Mouse (Mus musculus): Measurements from ENCODE around the gene Vmn1r206. TPM values are rescaled to one million over a fixed set of nuclear protein-coding genes. Genes with fewer than 3 reads are reported as not detected.
"Not testable (repeated sequence)": the region's sequence is repeated elsewhere in the genome, so short reads cannot be mapped to it uniquely, and the experiment has no call there.

Vmn1r206 gene
- not detected for total RNA-seq (2021)
- long read RNA-seq, experiment 1 = 0 reads
- long read RNA-seq, experiment 2 = 0 reads

DNA sequence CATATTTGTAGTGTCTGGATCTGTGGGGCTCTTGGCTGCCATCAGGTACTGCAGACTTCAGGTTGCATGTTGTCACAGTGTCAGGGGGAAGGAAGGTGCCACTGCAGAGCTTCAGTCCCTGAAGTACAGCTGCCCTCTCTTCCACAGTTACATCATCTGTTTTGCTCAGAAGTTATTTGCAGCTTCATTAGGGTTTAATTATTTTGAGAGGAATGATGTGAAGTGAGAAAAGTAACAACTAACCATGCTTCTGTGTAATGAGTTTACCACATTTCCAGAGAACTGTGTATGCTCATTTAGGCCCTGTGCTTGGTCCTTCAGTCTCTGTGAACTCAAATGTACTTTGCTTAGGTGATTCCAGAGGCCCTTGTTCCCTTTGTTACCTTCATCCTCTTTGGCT is at the start of gene Vmn1r206:
Gene Vmn1r206, minus strand, starts transcription at position 101 of the 400 bp plus-strand sequence.
- intact Hi-C loops (cut with DNase I); H3K4me3 ChIP-seq; H3K27ac ChIP-seq; DNase-seq: not testable (repeated sequence)

DNA sequence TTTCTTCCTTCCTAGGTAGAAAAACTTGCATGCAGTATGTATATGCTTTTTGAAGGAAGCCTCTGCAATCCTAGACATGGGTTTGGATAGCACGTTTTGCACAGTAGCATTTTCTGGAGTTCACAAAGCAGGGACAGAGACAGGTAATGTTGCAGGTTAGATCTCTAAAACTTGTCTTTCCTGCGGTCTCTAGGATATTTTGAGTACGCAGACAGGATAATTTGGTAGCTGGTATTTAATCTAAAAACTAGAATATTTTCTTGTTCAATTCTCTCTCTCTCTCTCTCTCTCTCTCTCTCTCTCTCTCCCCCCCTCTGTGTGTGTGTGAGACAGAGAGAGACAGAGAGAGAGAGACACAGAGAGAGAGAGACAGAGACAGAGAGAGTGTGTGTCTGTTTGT is 31.2 kb downstream of the Vmn1r206 start, which contains the start of gene Vmn1r205:
Gene Vmn1r205, minus strand, starts transcription at position 101 of the 400 bp plus-strand sequence.
- Histone ChIP-seq H3K4me3 (no peak within 1 kb of the TSS), H3K27ac (no peak within 1 kb of the TSS)
- intact Hi-C loops (cut with DNase I) = no loop called here
- no peak for TF ChIP-seq CTCF (IDR thresholded peaks at IDR 0.05)
- no peak for DNase-seq

- DNase-seq; intact Hi-C loops (cut with DNase I); H3K4me3 ChIP-seq; H3K27ac ChIP-seq: not testable (repeated sequence)
Observed at GRCm38 (mm10) chr13:22583336-22583735, 40.7 kb downstream of the Vmn1r206 start.

DNA sequence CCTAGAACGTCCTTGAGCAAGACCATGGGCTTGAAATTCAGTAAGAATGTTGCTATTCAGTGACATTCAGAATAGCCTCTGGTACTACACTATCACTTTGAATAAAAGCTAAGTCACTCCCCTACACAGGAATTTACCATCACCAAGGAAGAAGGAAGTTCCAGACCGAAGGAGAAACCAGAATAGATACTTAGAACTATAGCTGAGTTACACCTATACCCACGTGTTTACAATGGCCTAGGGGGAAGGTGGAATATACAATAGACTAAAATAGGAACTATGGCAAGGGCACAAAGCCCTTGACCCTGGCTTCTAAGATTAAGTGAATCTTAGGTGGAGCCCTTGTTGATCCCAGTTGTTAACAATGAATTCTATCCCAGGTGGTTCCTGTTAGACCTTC is 49.1 kb downstream of the Vmn1r206 start:
- DNase-seq; H3K27ac ChIP-seq; H3K4me3 ChIP-seq; intact Hi-C loops (cut with DNase I): not testable (repeated sequence)

Other genes starting within 250 kb of the Vmn1r206 start
- not detected for gene Vmn1r199, start 244.4 kb downstream of the Vmn1r206 start, total RNA-seq (2021)
- not detected for gene Vmn1r200, start 233.9 kb downstream of the Vmn1r206 start, total RNA-seq (2021)
- not detected for gene Vmn1r201, start 152.3 kb downstream of the Vmn1r206 start, total RNA-seq (2021)
- gene Vmn1r202, start 118.9 kb downstream of the Vmn1r206 start, total RNA-seq (2021) = not detected
- gene Vmn1r203, start 106.1 kb downstream of the Vmn1r206 start, total RNA-seq (2021) = not detected
- not detected for gene Vmn1r204, start 71.1 kb downstream of the Vmn1r206 start, total RNA-seq (2021)
- not detected for gene Vmn1r205, start 31.3 kb downstream of the Vmn1r206 start, total RNA-seq (2021)
- gene Vmn1r207-ps, start 105.4 kb upstream of the Vmn1r206 start, total RNA-seq (2021) = under 1 TPM in 1 of 2 experiments, not detected in 1; 0.06 TPM
- not detected for gene Vmn1r208, start 153.1 kb upstream of the Vmn1r206 start, total RNA-seq (2021)
- under 1 TPM in 1 of 2 experiments, not detected in 1; 0.05 TPM for gene Vmn1r209, start 185.4 kb upstream of the Vmn1r206 start, total RNA-seq (2021)
- gene Vmn1r210, start 207.1 kb upstream of the Vmn1r206 start, total RNA-seq (2021) = not detected
- gene Vmn1r211, start 233.3 kb upstream of the Vmn1r206 start, total RNA-seq (2021) = not detected